Comparison of ENCODE assay signal across 8 mouse cellular contexts in genomic region chr2:73867764-73868487, GRCm38 (mm10). TPM values are rescaled to one million over a fixed set of nuclear protein-coding genes. Genes with fewer than 3 reads are reported as not detected.
DNase-seq lines count a peak whose midpoint lies in the region; ATAC-seq and TF ChIP-seq lines count a peak whose summit lies in the region.

No protein-coding gene starts in this region.

- intact Hi-C loops in gastrocnemius, adult 2 months (cut with DNase I) = no loop called here

- 86% methylated on average over 16 of the region's 16 CpGs for WGBS in kidney, adult 2 months
- 81% methylated on average over 16 of the region's 16 CpGs for WGBS in kidney, embryonic 14.5 days
- 82% methylated on average over 16 of the region's 16 CpGs for WGBS in lung, adult 2 months

- no peaks in the 10 kb centered on the region for H3K36me3 ChIP-seq in kidney, adult 2 months (ENCODE audit: control insufficient read depth, insufficient read depth, low read length)
- H3K36me3 ChIP-seq in kidney, embryonic 14.5 days (ENCODE audit: control insufficient read depth, insufficient read depth, low read length) = peaks cover 6% of the 10 kb centered on the region

- H3K4me2 ChIP-seq in kidney, embryonic 14.5 days (replicated peaks; ENCODE audit: low read depth, low read length) = no peak overlapping the region

- no peak for TF ChIP-seq POLR2A in kidney, adult 2 months (IDR thresholded peaks at IDR 0.05; ENCODE audit: low read depth, low read length)
- TF ChIP-seq POLR2A in brain, embryonic 14.5 days (IDR thresholded peaks at IDR 0.05; ENCODE audit: borderline replicate concordance, extremely low read depth, insufficient read depth, insufficient read length, poor library complexity, severe bottlenecking) = no peak
- no peak for TF ChIP-seq POLR2A in lung, adult 2 months (IDR thresholded peaks at IDR 0.05; ENCODE audit: borderline replicate concordance, extremely low read depth, low read depth, low read length)

- no peak overlapping the region for H3K9ac ChIP-seq in kidney, embryonic 14.5 days (ENCODE audit: low read depth, low read length)

- H3K9me3 ChIP-seq in kidney, embryonic 14.5 days (ENCODE audit: control insufficient read depth, low read length) = no peaks in the 10 kb centered on the region

- no peak overlapping the region for H3K4me3 ChIP-seq in kidney, adult 2 months (ENCODE audit: insufficient read depth, low read depth, low read length)
- H3K4me3 ChIP-seq in kidney, embryonic 14.5 days (ENCODE audit: low read length) = no peak overlapping the region
- H3K4me3 ChIP-seq in gastrocnemius, adult 2 months = no peak overlapping the region
- H3K4me3 ChIP-seq in lung, adult 2 months (replicated peaks; ENCODE audit: extremely low read depth, low read depth, low read length) = no peak overlapping the region

- H3K4me1 ChIP-seq in kidney, adult 2 months (ENCODE audit: control insufficient read depth, insufficient read depth, low read length) = no peaks in the 10 kb centered on the region
- H3K4me1 ChIP-seq in kidney, embryonic 14.5 days (ENCODE audit: control insufficient read depth, insufficient read depth, low read length) = no peaks in the 10 kb centered on the region
- no peaks in the 10 kb centered on the region for H3K4me1 ChIP-seq in lung, adult 2 months (ENCODE audit: control insufficient read depth, insufficient read depth, low read length)

- no peaks in the 10 kb centered on the region for H3K27me3 ChIP-seq in kidney, adult 2 months (replicated peaks; ENCODE audit: control insufficient read depth, insufficient read depth, low read length)
- H3K27me3 ChIP-seq in kidney, embryonic 14.5 days (ENCODE audit: control insufficient read depth, insufficient read depth, low read length) = no peaks in the 10 kb centered on the region

- DNase-seq in kidney, adult 2 months = peak; percentile 56
- DNase-seq in brain, embryonic 14.5 days (ENCODE audit: low read depth) = peak; percentile 2
- peak; percentile 36 for DNase-seq in gastrocnemius, adult 2 months
- DNase-seq in kidney, postnatal 36 days = peak; percentile 20 to 54
- DNase-seq in lung, adult 2 months = peak; percentile 65
- DNase-seq in spleen, adult 12 weeks (ENCODE audit: low spot score) = peak; percentile 62
- no peak for DNase-seq in MN1 (ENCODE audit: low spot score)

- H3K27ac ChIP-seq in kidney, adult 2 months (ENCODE audit: insufficient read depth, low read depth, low read length) = no peak overlapping the region
- H3K27ac ChIP-seq in kidney, embryonic 14.5 days (ENCODE audit: low read depth, low read length) = no peak overlapping the region
- no peak overlapping the region for H3K27ac ChIP-seq in gastrocnemius, adult 2 months

- TF ChIP-seq CTCF in kidney, adult 2 months (conservative IDR thresholded peaks at IDR 0.05; ENCODE audit: insufficient read depth, insufficient read length, low read depth, low read length) = peak; percentile 55
- TF ChIP-seq CTCF in brain, embryonic 14.5 days (IDR thresholded peaks at IDR 0.05; ENCODE audit: borderline replicate concordance, extremely low read depth, insufficient read depth, insufficient read length) = peak; percentile 33; the same call in 1 of the 2 replicates
- peak; percentile 43 for TF ChIP-seq CTCF in gastrocnemius, adult 2 months (IDR thresholded peaks at IDR 0.05)
- peak; percentile 71 for TF ChIP-seq CTCF in lung, adult 2 months (IDR thresholded peaks at IDR 0.05; ENCODE audit: insufficient read depth, low read length)

- no peak for ATAC-seq in kidney, embryonic 14.5 days (ENCODE audit: low FRiP score, low TSS enrichment)

RNA-seq across cellular contexts. Expression of gene Atf2, which starts 24.5 kb away (rescaled TPM):
- 17.1 and 22.0 TPM in 2 replicates for polyA plus RNA-seq in kidney, adult 2 months (2012; rRNA removed)
- 64.3 and 83.3 TPM in 2 replicates for polyA plus RNA-seq in kidney, embryonic 14.5 days (2014; fragmentation: Nextera tagmentation; extraction: Ambion mirVana)
- polyA plus RNA-seq in brain, embryonic 14.5 days (2012; rRNA removed) = 31.7 and 59.8 TPM in 2 replicates
- 10 to 100 TPM; 25.2 to 27.5 TPM for total RNA-seq in gastrocnemius, adult 2 months (2021)
- polyA plus RNA-seq in lung, adult 2 months (2012; rRNA removed) = 10.3 and 11.9 TPM in 2 replicates

RNA-seq across cellular contexts. Expression of gene Atp5g3, which starts 43.2 kb away (rescaled TPM):
- 1,531 and 1,803 TPM in 2 replicates for polyA plus RNA-seq in kidney, adult 2 months (2012; rRNA removed)
- polyA plus RNA-seq in kidney, embryonic 14.5 days (2014; fragmentation: Nextera tagmentation; extraction: Ambion mirVana) = 1,280 and 1,308 TPM in 2 replicates
- polyA plus RNA-seq in brain, embryonic 14.5 days (2012; rRNA removed) = 685 and 755 TPM in 2 replicates
- total RNA-seq in gastrocnemius, adult 2 months (2021) = 1,000 to 10,000 TPM in 1 of 2 experiments, 100 to 1,000 TPM in 1; 956 to 1,535 TPM
- polyA plus RNA-seq in lung, adult 2 months (2012; rRNA removed) = 227 and 232 TPM in 2 replicates
